Mouse (Mus musculus): ENCODE measurements around the gene Polrmt. TPM values are rescaled to one million over a fixed set of nuclear protein-coding genes. Genes with fewer than 3 reads are reported as not detected.

The Polrmt gene
- polyA plus RNA-seq, 1 experiment from 2014 or later = 44.8 TPM

DNA sequence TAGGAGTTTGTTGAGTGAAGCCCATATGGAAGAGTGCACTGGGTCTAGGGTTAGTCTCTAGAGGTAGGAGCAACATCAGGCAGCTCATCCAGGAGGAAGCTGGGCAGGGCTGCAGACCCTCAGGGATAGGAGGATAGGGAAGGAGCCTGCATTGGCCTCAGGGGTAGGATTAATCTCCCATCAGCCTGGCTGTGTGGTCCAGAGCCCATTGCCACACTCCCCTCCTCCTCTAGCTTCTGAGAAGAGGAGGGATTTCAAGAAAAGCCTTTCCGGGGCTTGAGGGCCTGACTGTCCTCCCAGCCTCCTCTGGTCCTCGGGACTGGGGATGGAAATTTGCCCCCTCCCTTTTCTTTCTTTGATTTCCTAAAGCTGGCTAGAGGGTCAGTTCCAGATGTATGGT lies 32.8 kb upstream of the Polrmt start:
- Histone ChIP-seq H3K4me3 (ENCODE audit: low read depth, low read length) (no peak overlapping the region), H3K9me3 (ENCODE audit: control insufficient read depth, low read length) (peaks cover 6% of the 10 kb centered on the region; the same call in 1 of the 2 replicates), H3K36me3 (ENCODE audit: control insufficient read depth, insufficient read depth, low read length) (no peaks in the 10 kb centered on the region), H3K27ac (ENCODE audit: low read depth, low read length) (no peak overlapping the region), H3K27me3 (ENCODE audit: control insufficient read depth, insufficient read depth, low read length) (peaks cover 39% of the 10 kb centered on the region), H3K4me1 (replicated peaks; ENCODE audit: control insufficient read depth, insufficient read depth, low read length) (peaks cover 15% of the 10 kb centered on the region), H3K4me2 (ENCODE audit: low read depth, low read length, severe bottlenecking) (no peak overlapping the region), H3K9ac (ENCODE audit: low read length) (no peak overlapping the region)
- WGBS = 11% methylated on average over 2 of the region's 2 CpGs
- ATAC-seq (replicated peaks; ENCODE audit: low FRiP score) = no peak
- DNase-seq (ENCODE audit: low spot score) = peak; percentile 50

DNA sequence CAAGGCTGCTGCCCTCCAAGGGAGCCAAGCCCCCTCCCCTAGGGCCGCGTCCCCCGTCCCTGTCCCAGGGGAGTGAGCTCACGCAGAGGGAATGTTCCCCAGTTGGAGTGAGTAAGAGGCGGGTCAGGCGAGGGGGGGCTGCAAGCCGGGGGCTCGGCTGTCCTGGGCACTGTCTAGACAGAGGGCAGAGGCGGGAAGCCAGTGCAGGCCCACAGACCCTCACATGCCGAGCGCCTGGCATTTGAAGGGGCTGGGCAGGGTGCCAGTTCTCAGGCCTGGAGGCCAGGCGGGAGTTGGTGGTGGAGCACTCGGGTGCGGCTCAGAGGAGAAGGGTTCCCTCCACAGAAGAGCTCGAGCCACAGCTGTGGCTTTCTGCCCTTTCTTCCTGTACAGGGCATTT lies 31.6 kb upstream of the Polrmt start:
- no peaks in the 10 kb centered on the region for H3K36me3 ChIP-seq (ENCODE audit: control insufficient read depth, insufficient read depth, low read length)
- no peak overlapping the region for H3K4me3 ChIP-seq (ENCODE audit: low read depth, low read length)
- 19% methylated on average over 15 of the region's 15 CpGs for WGBS
- peaks cover 37% of the 10 kb centered on the region for H3K27me3 ChIP-seq (ENCODE audit: control insufficient read depth, insufficient read depth, low read length)
- H3K4me1 ChIP-seq (replicated peaks; ENCODE audit: control insufficient read depth, insufficient read depth, low read length) = peaks cover 15% of the 10 kb centered on the region
- DNase-seq (ENCODE audit: low spot score) (peak; percentile 68), ATAC-seq (replicated peaks; ENCODE audit: low FRiP score) (no peak)
- H3K27ac ChIP-seq (ENCODE audit: low read depth, low read length) = no peak overlapping the region
- H3K9ac ChIP-seq (ENCODE audit: low read length) = no peak overlapping the region
- H3K4me2 ChIP-seq (ENCODE audit: low read depth, low read length, severe bottlenecking) = no peak overlapping the region
- peaks cover 6% of the 10 kb centered on the region; the same call in 1 of the 2 replicates for H3K9me3 ChIP-seq (ENCODE audit: control insufficient read depth, low read length)

DNA sequence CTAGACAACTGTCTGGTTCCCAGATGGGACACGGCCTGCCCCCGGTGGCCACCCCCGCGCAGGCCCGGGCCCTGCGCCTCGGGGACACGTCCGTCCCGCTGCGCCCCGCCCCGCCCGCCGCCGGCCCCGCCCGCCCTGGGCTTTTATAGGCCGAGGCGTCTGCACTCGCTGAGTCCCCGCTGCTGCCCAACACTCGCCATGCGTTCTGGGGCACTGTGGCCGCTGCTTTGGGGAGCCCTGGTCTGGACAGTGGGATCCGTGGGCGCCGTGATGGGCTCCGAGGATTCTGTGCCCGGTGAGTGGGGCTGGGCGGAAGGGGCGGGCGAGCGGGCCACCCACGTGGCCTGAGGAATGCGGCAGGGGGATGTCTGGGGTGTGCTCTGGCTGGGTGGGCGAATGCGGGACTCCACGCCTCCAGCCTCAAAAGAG lies 30.7 kb upstream of the Polrmt start, which contains the start of gene Fstl3:
TSS of gene Fstl3 (plus strand) at position 170 of the 429 bp plus-strand sequence.
- Histone ChIP-seq H3K9ac (ENCODE audit: low read length) (peak within 1 kb of the TSS; percentile 50), H3K27ac (ENCODE audit: low read depth, low read length) (no peak within 1 kb of the TSS), H3K36me3 (ENCODE audit: control insufficient read depth, insufficient read depth, low read length) (no peaks in the 10 kb centered on the region), H3K4me1 (replicated peaks; ENCODE audit: control insufficient read depth, insufficient read depth, low read length) (peaks cover 15% of the 10 kb centered on the region), H3K4me3 (ENCODE audit: low read depth, low read length) (peak within 1 kb of the TSS; percentile 25), H3K27me3 (ENCODE audit: control insufficient read depth, insufficient read depth, low read length) (peaks cover 34% of the 10 kb centered on the region), H3K4me2 (ENCODE audit: low read depth, low read length, severe bottlenecking) (peak within 1 kb of the TSS; percentile 51), H3K9me3 (ENCODE audit: control insufficient read depth, low read length) (peaks cover 6% of the 10 kb centered on the region; the same call in 1 of the 2 replicates)
- 2% methylated on average over 39 of the region's 39 CpGs for WGBS
- DNase-seq (ENCODE audit: low spot score) = peak; percentile 61
- no peak for ATAC-seq (replicated peaks; ENCODE audit: low FRiP score)

DNA sequence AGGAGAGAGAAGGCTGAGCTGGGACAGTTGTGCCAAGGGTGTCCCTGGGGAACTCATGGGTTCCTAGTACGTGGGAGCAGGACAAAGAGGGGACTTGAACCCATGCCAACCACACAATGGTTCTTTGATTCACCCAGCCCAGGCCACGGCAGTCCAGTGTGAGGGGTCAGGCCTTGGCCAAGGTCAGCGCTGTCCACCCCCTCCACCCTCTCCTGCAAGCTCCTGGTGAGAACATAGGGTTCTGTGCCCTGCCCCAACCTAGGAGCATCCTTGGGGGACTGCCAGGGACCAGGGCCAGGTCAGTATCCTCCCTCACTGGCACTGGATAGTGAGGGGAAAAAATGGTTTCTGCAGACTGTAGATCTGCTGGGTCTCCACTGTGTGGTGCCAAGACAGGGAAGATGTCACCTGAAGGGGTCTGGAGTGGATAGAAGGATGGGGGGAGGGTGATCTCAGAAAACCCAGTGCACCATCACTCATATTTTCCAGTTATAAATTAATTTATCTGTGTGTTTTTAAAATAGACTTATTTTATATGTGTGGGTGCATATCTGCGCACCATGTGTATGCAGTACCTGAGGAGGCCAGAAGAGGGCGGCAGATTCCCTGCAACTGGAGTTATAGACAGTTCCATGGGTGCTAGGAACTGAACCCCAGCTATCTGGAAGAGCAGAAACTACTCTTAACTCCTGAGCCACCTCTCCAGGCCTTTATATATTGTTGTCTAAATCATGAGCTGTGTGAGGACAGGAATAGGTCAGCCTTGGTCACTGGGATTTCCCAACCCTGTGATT lies 28.3 kb upstream of the Polrmt start:
- Histone ChIP-seq H3K36me3 (ENCODE audit: control insufficient read depth, insufficient read depth, low read length) (no peaks in the 10 kb centered on the region), H3K4me3 (ENCODE audit: low read depth, low read length) (no peak overlapping the region), H3K9ac (ENCODE audit: low read length) (no peak overlapping the region), H3K4me1 (replicated peaks; ENCODE audit: control insufficient read depth, insufficient read depth, low read length) (peaks cover 10% of the 10 kb centered on the region), H3K27ac (ENCODE audit: low read depth, low read length) (no peak overlapping the region), H3K9me3 (ENCODE audit: control insufficient read depth, low read length) (peaks cover 6% of the 10 kb centered on the region; the same call in 1 of the 2 replicates), H3K27me3 (ENCODE audit: control insufficient read depth, insufficient read depth, low read length) (peaks cover 30% of the 10 kb centered on the region), H3K4me2 (ENCODE audit: low read depth, low read length, severe bottlenecking) (no peak overlapping the region)
- ATAC-seq (replicated peaks; ENCODE audit: low FRiP score) (no peak), DNase-seq (ENCODE audit: low spot score) (no peak)
- 75% methylated on average over 5 of the region's 5 CpGs for WGBS

DNA sequence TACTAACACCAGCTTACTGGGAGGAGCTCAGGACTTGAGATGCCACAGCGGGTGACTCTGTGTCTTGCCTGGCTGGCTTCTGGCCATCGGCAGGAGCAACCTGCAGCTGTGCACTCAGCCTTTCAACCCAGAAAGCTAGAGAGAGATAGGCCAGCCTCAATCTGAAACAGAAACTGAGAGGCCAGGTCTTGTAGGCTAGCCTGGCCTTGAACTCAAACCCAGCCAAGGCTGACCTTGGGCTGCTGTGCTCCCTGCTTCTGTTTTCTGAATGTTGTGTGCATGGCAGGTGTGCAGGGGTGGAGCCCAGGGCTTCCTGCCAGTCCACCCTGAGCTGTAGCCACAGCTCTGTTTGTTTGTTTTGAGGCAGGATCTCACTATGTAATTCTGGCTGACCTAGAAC lies 26.8 kb upstream of the Polrmt start:
- Histone ChIP-seq H3K27ac (ENCODE audit: low read depth, low read length) (no peak overlapping the region), H3K4me1 (replicated peaks; ENCODE audit: control insufficient read depth, insufficient read depth, low read length) (peaks cover 8% of the 10 kb centered on the region; the same call in 1 of the 2 replicates), H3K4me3 (ENCODE audit: low read depth, low read length) (no peak overlapping the region), H3K36me3 (ENCODE audit: control insufficient read depth, insufficient read depth, low read length) (no peaks in the 10 kb centered on the region), H3K4me2 (ENCODE audit: low read depth, low read length, severe bottlenecking) (no peak overlapping the region), H3K27me3 (ENCODE audit: control insufficient read depth, insufficient read depth, low read length) (peaks cover 16% of the 10 kb centered on the region), H3K9ac (ENCODE audit: low read length) (no peak overlapping the region), H3K9me3 (ENCODE audit: control insufficient read depth, low read length) (peaks cover 6% of the 10 kb centered on the region; the same call in 1 of the 2 replicates)
- DNase-seq (ENCODE audit: low spot score) = no peak
- ATAC-seq (replicated peaks; ENCODE audit: low FRiP score) = no peak
- WGBS = 88% methylated on average over 2 of the region's 2 CpGs

DNA sequence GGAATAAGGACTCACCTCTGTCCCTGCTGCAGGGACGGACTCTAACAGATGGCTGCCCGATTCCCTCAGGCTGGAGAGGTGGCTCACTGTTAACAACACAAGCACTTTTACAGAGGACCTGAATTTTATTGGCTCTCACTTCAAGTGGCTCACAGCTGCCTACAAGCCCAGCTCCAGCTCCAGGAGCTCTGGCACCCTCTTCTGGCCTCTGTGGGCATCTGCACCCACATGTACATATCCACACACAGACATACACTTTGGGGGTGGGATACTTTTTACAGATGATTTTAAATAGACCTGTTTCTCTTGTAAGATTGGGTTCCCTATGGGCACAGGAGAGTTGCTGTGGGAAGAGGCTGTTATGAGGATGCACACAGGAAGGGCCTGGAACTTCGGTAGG lies 25.9 kb upstream of the Polrmt start:
- Histone ChIP-seq H3K9me3 (ENCODE audit: control insufficient read depth, low read length) (peaks cover 6% of the 10 kb centered on the region; the same call in 1 of the 2 replicates), H3K9ac (ENCODE audit: low read length) (no peak overlapping the region), H3K27me3 (ENCODE audit: control insufficient read depth, insufficient read depth, low read length) (peaks cover 7% of the 10 kb centered on the region), H3K4me2 (ENCODE audit: low read depth, low read length, severe bottlenecking) (no peak overlapping the region), H3K4me3 (ENCODE audit: low read depth, low read length) (no peak overlapping the region), H3K36me3 (ENCODE audit: control insufficient read depth, insufficient read depth, low read length) (no peaks in the 10 kb centered on the region), H3K4me1 (replicated peaks; ENCODE audit: control insufficient read depth, insufficient read depth, low read length) (peaks cover 8% of the 10 kb centered on the region; the same call in 1 of the 2 replicates), H3K27ac (ENCODE audit: low read depth, low read length) (no peak overlapping the region)
- WGBS = 88% methylated on average over 3 of the region's 3 CpGs
- DNase-seq (ENCODE audit: low spot score) (no peak), ATAC-seq (replicated peaks; ENCODE audit: low FRiP score) (no peak)

DNA sequence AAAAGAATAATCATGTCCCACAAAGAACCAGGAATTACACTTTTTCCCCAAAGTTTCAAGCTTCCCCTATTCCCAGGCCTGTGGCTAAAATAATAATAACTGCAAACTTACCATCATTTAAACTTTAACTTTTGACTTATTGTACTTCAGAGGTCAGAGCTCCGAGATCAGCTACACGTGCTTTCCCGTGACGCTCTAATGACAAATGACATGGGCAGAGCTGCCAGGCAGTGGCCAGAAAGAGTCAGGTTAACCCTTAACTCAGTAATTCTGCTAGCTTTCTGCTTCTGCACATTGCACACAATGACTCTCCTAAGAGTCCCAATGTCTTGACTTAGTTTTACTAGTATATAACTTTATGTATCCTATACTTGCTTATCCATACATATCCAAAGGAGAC lies 22.9 kb upstream of the Polrmt start:
- Histone ChIP-seq H3K4me1 (replicated peaks; ENCODE audit: control insufficient read depth, insufficient read depth, low read length) (peaks cover 10% of the 10 kb centered on the region), H3K9ac (ENCODE audit: low read length) (no peak overlapping the region), H3K27me3 (ENCODE audit: control insufficient read depth, insufficient read depth, low read length) (no peaks in the 10 kb centered on the region), H3K4me2 (ENCODE audit: low read depth, low read length, severe bottlenecking) (no peak overlapping the region), H3K36me3 (ENCODE audit: control insufficient read depth, insufficient read depth, low read length) (no peaks in the 10 kb centered on the region), H3K27ac (ENCODE audit: low read depth, low read length) (no peak overlapping the region), H3K4me3 (ENCODE audit: low read depth, low read length) (no peak overlapping the region), H3K9me3 (ENCODE audit: control insufficient read depth, low read length) (no peaks in the 10 kb centered on the region)
- ATAC-seq (replicated peaks; ENCODE audit: low FRiP score) (no peak), DNase-seq (ENCODE audit: low spot score) (no peak)
- WGBS = 80% methylated on average over 4 of the region's 4 CpGs

DNA sequence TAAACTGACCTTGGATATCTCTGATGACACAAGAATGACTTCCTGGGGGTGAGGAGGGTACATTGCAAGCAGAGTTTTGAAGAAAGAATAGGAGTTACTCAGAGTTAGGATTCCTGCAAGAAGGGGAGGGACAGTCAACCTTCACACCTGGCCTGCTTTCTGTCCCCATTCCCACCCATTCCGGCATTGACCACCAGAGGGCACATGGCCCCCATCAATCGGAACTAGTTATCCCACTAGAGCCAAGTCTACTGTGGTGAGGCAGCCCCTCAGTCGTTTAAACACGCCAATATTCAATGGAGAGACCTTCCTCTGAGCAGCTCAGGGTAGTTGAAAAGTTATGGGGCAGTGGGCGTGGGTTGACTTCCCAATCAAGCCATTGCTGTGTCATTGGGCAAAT lies 22.0 kb upstream of the Polrmt start:
- H3K4me1 ChIP-seq (replicated peaks; ENCODE audit: control insufficient read depth, insufficient read depth, low read length) = peaks cover 10% of the 10 kb centered on the region
- no peak overlapping the region for H3K4me2 ChIP-seq (ENCODE audit: low read depth, low read length, severe bottlenecking)
- no peaks in the 10 kb centered on the region for H3K27me3 ChIP-seq (ENCODE audit: control insufficient read depth, insufficient read depth, low read length)
- no peak overlapping the region for H3K27ac ChIP-seq (ENCODE audit: low read depth, low read length)
- no peak overlapping the region for H3K9ac ChIP-seq (ENCODE audit: low read length)
- no peaks in the 10 kb centered on the region for H3K9me3 ChIP-seq (ENCODE audit: control insufficient read depth, low read length)
- DNase-seq (ENCODE audit: low spot score) = peak; percentile 89
- no peak for ATAC-seq (replicated peaks; ENCODE audit: low FRiP score)
- H3K4me3 ChIP-seq (ENCODE audit: low read depth, low read length) = no peak overlapping the region
- WGBS = under 1% methylated on average over 5 of the region's 5 CpGs
- H3K36me3 ChIP-seq (ENCODE audit: control insufficient read depth, insufficient read depth, low read length) = no peaks in the 10 kb centered on the region

All from forebrain, embryonic 11.5 days (tissue).